Mouse (Mus musculus) liver, adult 2 months (tissue): ENCODE data around the gene Ttc39d.

ENCODE experiments used
- CTCF ChIP-seq: fragments of 200-500 bp; IDR thresholded peaks from 2 replicates; pipeline ENCODE4 v1.5.1; 2011; ENCODE audit warnings: low read depth, low read length, control low read depth
- POLR2A ChIP-seq: fragments of 200-500 bp; IDR thresholded peaks from 2 replicates; pipeline ENCODE4 v1.6.1; 2011; ENCODE audit warnings: low read length, control low read depth; ENCODE audit not compliant: insufficient read depth; ENCODE audit errors: extremely low read depth

DNA sequence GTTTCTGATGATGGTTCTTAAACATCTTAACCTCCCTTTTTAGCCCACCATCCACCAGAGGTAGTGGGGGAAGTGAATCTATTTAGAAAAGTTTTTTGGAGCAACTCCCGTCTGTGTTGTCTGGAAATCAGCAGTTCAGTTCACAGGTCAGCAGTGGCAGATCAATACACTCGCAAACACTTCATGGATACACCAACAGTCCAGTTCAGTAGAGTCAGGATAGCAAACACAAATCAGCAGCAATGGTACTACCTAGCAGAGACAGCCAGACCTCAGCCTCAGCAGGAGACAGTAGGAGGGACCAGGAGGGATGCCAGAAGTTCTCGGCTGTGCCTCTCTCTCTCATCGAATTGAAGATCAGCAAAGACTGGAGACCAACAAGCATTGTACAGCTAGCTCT, 35.3 kb upstream of the Ttc39d start:
- no peak for TF ChIP-seq POLR2A
- TF ChIP-seq CTCF: no peak
